Mouse (Mus musculus): ENCODE data around the gene Sema4a.

DNA sequence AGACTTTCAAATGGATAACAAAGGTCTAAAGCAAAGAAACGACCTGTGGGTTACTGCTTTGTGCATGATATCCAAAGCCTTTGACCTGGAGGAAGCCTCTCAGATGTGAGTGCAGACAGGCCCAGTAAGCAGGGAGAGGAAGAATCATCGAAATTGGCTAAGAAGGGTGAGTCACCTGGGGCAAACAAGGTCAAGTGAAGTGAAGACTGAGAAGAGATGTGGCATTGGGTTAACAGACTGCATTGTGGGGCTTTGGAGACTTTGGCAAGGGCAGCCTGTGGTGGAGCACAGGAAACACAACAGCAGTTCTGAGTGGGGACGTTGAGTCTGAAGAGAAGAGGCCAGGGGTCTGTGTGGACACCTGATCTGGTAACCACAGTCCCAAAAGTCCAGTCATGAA is 3.4 kb upstream of the Sema4a start:
- no peak for TF ChIP-seq CTCF (IDR thresholded peaks at IDR 0.05; ENCODE audit: extremely low read depth, insufficient read length, insufficient replicate concordance, low read depth, low read length)
- no peak for TF ChIP-seq POLR2A (IDR thresholded peaks at IDR 0.05; ENCODE audit: low read depth, low read length)
